Mouse (Mus musculus) lung, adult 2 months (tissue): ENCODE measurements around the gene Mixl1.

Experiments used
- CTCF ChIP-seq: fragments of 200-500 bp; IDR thresholded peaks from 2 replicates; pipeline ENCODE4 v1.5.1; 2011; ENCODE audit warnings: mild to moderate bottlenecking, low read length, control low read depth; ENCODE audit not compliant: insufficient read depth
- POLR2A ChIP-seq: fragments of 200-500 bp; IDR thresholded peaks from 2 replicates; pipeline ENCODE4 v1.6.1; 2011; ENCODE audit warnings: low read depth, mild to moderate bottlenecking, control low read depth, low read length, borderline replicate concordance; ENCODE audit errors: extremely low read depth

GRCm38 (mm10) chr1:180729231-180729630 lies 32.4 kb upstream of the Mixl1 start:
- no peak for TF ChIP-seq CTCF
- TF ChIP-seq POLR2A = no peak
